Mouse (Mus musculus): Measurements from ENCODE around the gene Ccnd3.

Gene Ccnd3

DNA sequence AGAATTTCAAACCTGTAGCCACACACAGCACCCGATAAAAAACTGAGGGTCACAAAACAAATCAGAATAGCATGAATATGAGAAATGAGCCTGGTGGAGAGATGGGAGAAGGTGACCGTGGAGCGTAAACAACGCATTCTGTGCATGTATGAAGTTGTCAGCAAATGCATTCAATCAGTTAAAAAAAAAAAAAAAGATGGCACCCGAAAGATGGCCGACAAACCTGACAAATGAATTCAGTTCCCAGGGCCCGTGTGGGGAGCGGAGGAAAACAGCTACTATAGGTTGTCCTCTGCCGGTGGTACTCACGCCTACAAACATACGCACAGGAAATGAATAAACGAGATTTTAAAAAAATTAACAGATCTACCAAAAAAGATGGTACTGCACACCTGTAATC is 40.3 kb downstream of the Ccnd3 start:
- DNase-seq (ENCODE audit: low spot score in 2 of 2) = no peak

DNA sequence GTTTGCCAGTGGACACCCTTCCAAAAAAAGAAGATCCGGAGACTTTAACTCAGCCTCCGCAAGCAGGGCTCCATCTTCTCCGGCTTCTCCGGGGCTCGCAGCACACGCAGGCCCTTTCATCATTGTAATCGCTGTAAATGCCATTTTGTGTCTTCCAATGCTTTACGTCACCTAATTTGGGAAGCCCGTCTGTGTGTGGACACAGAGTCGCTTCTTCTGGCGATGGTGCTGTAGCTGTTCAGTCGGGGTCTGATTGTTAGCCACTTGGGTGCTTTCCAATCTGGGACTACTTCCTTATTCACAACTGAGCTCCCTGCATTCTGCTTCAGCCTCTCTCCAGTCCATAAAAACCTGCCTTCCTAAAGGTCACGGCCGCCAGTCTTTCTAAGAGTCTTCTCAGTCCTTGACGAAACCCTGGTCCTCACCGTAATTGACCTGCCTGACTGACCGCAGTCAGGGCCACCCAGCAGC is 41.0 kb downstream of the Ccnd3 start:
- peak in 1 of 2 experiments; percentile 26 for DNase-seq (ENCODE audit: low spot score in 2 of 2)

DNA sequence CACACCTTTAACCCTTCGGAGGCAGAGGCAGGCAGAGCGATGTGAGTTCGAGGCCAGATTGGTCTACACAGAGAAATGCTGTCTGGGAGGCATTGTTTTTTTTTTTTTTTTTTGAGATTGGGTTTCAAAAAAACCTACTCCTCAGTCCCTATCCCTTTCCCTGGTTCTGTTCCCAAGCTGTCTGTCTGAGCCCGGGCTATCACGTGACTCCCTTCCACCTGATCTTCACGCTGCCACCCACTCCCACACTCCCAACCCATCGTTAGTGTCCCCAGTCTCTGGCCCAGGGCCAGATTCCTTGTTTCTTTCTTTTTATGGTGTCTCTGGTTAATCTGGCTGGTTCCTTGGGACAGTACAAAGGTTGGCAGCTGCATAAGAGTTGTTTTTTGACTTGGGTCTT is 46.2 kb downstream of the Ccnd3 start:
- no peak for DNase-seq (ENCODE audit: low spot score in 2 of 2)

DNA sequence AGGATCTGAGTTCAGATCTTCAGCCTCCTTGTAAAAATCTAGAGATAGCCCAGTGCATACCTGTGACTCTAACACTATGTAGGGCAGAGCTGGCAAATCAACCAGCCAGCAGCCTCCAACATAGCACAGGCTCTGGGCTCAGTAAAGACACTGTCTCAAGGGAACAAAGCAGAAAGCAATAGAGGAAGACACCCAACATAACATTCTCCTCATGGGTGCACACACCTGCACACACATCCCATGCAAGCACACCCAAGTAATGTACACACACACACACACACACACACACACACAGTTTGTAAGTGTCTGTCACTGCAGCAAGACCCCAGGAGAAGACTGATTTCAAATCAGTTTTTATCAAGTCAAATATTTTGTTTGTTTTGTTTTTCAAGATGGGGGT is 48.1 kb downstream of the Ccnd3 start:
- DNase-seq (ENCODE audit: low spot score in 2 of 2) = no peak

DNA sequence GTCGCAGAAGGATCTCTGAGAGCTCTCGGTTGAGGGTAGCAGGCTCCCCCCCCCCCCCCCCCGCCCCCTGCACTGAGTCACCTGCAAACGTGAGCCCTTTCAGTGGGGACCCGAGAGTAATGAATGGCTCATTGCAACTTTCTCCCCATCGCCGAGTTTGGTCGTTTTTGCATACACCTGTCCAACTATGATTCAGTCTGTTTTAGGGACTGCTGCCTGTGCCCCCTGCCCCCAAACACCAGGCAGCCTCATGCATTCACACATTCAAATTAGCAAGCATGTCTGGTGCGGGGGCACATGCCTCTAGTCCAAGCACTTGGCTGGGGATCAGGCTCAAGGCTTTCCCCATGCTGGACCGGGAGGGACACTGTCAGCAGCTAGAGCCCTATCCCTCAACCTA is 49.8 kb downstream of the Ccnd3 start:
- DNase-seq (ENCODE audit: low spot score in 2 of 2) = no peak

DNA sequence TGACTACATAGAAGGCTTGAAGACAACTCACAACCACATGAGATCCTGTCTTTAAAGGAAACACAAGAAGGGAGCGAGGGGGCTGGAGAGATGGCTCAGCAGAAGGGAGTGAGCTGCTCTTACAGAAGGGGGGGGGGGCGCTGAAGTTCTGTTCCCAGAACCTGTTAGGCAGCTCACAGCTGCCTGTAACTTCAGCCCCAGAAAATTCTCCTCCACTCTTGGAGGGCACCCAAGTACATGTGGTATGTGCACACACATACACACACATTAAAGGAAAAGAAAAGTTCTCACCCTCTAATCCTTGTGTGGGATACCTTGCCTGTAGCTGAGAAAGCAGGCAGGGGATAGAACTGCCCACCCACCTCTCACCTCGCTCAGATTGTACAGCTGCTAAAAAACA is 52.3 kb downstream of the Ccnd3 start:
- DNase-seq (ENCODE audit: low spot score in 2 of 2) = no peak

DNA sequence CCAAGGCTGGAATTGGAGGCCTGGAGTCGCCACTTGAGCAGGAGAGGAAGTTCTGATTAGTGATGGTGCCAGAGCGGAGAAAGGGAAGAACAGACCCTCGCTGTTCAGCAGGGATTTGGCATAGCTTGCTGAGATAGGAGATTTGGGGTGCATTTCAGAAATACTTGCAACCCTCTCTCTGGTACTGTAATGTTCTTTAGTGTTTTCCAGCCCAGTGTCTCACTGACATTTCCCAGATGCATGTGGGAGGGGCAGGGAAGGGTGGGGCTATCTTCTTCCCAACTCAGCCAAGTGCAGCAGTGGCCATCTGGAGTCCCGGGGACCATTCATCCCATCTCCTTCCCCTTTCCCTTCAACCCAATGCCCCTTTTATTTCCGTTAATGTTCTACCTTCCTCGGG is 54.9 kb downstream of the Ccnd3 start:
- no peak for DNase-seq (ENCODE audit: low spot score in 2 of 2)

DNA sequence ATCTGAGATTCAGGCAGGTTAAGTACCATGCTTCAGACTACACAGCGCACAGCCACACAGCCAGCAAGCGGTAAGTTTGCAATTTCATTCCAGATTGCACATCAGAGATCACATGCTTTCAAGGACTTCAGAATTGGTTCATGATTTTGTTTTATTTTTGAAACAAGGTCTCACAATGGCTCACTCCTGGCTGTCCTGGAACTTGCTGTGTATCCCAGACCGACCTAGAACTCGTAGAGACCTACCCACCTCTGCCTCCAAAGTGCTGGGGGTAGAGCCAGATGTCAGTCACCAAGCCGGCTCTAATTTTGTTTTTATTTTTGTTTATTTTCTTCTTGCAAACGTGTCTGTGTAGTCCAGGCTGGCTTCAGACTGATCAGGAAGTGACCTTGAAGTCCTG is 58.0 kb downstream of the Ccnd3 start:
- no peak for DNase-seq (ENCODE audit: low spot score in 2 of 2)

DNA sequence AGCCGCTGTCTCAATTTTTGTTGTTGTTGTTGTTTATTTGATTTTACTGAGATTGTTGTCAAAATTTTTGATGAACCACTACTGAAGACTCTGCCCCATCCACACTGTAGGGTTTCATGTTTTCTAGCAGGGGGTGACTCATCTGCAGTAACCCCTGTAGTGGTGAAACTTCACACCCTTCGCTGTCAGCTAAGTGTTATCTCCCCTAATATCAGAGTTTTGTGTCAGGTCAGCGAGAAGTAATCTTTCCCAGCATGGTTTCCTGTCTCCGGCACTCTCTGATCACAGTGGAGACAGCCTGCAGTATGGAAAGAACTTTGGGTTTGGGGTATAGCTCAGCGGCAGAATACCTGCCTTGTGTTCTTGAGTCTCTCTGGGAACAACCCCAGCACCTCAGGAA is 59.8 kb downstream of the Ccnd3 start:
- DNase-seq (ENCODE audit: low spot score in 2 of 2) = no peak

DNA sequence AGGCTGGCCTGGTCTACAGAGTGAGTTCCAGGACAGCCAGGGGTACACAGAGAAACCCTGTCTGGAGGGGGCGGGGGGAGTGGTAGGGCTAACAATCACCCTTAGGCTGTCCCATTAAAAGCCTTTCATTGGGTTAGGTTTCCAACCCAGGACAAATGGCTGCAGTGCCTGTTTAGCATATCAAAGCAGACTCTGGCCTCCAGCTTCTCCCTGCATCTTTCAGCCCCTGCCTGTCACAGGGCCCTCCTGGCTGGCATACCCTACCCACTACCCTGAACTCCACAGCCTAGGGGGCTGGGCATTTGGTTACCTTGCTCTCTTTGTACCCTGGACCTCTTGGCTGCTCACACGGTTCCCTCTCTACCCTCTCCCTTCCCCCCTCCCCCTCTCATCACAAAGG is 61.3 kb downstream of the Ccnd3 start:
- no peak for DNase-seq (ENCODE audit: low spot score in 2 of 2)

DNA sequence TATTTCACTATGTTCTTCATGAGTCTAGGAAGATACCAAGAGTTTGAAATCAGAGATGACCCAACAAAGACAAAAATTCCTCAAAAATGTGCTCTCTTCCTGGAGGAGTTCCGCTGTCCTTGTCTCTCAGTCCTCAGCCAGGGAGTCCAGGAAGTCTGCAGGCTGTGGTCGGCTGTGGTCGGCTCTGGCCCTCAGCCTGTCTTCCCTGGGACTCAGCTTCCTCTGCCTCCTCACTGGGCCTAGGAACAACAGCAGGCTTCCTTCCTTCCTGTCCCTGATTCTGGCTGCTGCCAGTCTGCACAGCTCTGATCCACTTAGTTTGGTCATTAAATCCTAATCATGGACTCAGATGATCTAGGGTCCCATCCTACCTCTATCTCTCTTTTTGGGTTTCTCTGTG is 62.4 kb downstream of the Ccnd3 start:
- no peak for DNase-seq (ENCODE audit: low spot score in 2 of 2)

DNA sequence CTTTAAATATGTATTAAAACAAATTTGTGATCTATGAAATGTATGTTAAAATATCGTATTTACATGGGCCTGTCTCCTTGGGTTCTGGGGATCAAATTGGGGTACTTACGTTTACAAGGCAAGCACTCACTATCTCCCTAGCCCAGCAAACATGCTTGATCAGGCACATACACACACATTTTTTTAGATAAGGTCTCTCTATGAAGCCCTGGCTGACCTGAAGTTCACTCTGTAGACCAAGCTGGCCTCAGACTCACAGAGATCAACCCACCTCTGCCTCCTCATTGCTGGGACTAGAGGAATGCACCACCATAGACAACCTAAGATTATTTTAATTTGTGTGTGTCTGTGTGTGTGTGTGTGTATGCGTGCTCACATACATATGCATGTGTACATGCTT is 63.5 kb downstream of the Ccnd3 start:
- DNase-seq (ENCODE audit: low spot score in 2 of 2) = no peak

DNA sequence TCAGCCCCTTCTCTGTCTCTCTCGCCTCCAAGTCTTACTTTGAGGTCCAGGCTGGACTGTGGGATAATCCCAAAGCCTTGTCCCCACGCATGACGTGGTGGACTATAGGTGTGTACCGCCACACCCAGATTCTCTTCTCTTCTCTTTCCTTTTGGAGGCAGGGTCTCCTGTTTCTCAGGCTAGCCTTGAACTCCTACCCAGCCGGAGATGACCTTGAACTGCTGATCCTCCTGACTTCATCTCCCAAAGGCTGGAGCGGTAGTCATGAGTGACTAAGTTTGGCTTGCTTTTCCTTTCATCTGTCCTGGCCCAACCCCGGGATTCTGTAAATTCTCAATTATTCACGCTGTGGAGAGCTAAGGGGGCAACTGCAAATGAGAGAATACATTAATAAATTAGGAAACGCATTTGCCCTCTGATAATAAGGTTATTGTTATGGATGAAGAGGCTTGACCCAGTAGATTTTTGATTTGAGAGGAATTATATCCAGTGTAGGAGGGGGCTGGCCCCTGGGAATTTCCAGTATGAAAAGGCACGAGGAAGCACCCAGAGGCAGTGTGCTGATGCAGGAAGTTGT is 64.2 kb downstream of the Ccnd3 start:
- no peak for DNase-seq (ENCODE audit: low spot score in 2 of 2)

DNA sequence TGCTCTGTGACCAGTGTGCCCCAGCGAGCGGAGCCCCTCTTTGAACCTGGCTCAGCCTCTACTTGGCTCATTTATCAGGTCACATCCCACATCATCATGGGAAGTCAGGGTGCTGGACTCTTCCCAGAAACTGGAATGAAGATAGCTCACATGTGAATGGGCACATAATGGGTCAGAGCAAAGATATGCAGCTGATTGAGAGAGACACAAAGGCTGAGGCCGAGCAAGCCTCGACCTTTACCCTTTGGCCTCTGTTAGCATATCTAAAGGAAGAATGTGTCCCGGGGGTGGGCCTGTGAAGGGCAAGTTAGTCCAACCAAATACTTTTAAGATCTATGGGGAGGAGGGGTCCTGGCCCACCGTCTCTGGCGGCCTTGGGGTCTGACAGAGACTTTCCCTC is 66.8 kb downstream of the Ccnd3 start:
- no peak for DNase-seq (ENCODE audit: low spot score in 2 of 2)

DNA sequence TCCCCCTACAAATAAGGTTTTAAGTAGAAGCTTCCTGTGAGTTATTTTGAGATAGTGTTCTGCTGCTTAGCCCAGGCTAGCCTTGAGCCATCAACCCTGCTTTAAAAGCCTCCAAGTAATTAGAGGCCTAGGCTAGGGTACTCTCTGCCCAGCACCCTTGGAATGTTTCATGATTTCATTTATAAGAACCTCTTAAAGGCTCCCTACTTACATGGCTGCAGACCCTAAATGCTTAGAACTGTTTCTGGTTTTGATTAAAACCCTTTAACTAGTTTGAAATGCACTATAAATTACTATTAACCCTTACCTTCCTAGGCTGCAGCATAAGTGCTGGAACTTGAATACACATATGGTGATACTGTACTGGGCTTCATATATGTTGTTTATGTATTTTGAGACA is 67.6 kb downstream of the Ccnd3 start:
- no peak for DNase-seq (ENCODE audit: low spot score in 2 of 2)

DNA sequence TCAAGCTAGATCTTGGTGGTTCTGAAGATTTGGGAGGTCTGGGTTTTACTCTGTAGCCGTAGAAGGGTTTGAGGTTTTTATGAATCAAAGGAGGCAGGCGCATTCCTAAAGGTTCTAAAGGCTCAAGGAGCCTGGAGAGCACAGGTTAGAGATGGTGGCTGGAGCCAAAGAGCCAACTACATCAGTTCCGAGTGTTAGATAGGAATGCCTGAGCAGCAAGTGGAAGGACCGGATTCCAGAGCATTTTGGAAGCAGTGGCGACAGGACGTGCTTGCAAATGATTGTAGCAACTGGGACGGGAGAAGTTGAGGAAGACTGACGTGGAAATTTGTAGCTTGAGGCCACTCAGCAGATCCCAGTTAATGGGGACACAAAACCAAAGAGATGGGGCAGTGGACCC is 69.2 kb downstream of the Ccnd3 start:
- no peak for DNase-seq (ENCODE audit: low spot score in 2 of 2)

DNA sequence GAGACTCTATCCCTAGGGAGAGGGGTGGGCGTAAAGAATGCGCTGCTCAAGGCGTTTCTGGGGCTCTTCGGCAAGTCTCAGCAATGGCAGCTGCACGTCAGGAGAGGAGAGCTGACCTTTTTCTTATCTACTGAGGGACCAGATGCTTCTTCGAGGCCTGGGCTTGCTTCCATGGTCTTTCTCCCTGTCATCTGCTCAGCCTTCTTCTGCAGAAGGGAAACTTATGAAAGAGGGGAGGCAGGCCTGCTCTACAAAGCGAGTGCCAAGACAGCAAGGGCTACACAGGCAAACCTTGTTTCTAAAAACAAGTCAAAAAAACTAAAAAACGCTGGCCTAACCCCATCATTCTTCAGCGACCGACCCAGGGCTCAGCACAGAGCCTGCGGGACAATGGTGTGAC is 70.0 kb downstream of the Ccnd3 start:
- DNase-seq (ENCODE audit: low spot score in 2 of 2) = no peak

DNA sequence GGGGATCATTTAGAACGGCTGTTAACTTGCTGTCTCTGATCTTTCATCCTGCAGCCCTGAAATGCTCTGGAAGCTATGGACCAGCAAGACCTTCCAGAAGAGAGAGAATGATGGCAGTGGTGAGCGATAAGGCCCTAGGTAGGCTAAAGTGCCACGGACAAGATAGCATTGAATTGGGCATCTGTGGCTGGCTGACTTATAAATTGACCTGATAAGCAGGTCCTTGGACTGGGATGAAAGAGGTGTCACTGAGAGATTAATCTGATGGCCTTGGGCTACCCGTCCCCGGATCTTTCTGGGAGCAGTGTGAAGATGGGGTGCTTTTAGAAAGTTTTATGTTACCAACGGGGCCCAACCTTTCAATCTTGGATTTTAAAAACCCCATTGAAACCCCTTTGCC is 73.8 kb downstream of the Ccnd3 start:
- no peak for DNase-seq (ENCODE audit: low spot score in 2 of 2)

DNA sequence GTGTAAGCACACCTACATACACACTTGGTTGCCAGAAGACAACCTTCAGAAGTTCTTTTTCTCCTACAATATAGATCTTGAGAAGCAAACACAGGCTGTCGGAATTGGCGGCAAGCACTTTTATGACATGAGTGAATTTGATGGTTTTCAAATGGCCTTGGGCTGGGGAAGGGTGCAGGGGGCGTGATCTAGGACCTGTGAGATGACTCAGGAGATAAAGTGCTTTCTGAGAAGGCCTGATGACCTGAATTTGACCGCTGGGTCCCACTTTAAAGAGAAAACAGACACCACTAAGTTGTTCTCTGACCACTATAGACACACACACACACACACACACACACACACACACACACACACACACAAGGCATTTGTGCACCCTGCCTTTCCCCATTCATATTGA is 76.1 kb downstream of the Ccnd3 start:
- no peak for DNase-seq (ENCODE audit: low spot score in 2 of 2)

DNA sequence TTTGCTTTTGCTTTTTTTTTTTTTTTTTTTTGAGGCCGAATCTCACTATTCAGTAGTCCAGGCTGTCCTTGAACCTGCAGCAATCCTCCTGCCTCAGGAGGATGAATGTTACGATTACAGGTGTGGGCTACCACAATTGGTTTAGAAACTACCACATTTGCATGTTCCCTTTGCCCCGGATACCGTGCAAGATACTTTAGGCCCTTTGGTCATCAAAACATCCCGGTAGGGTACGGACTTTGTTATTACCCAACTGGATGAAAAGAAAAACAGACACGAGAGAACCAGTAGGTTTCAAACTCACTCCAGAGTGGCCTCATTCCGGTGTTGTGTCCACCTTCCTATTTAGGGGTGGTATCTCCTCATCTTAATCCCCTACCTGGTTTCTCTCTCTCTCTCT is 83.7 kb downstream of the Ccnd3 start:
- no peak for DNase-seq (ENCODE audit: low spot score in 2 of 2)

DNA sequence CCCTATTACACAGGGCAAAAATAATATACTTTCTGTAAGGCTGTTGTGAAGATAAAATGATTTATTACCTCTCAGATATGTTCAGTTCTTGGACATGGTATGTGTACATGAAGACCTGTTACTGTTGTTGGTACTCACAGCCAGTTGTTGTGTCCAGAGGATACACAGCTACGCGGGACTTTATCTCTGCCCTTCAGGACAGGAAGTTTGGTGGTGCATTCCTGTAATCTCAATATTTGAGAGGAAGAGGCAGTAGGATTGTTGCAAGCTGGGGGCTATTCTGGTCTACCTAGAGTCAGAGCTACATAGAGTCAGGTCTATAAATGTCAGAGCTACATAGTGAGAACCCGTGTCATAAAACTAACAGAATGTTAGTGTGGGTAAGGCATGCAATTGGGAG is 86.2 kb downstream of the Ccnd3 start:
- no peak for DNase-seq (ENCODE audit: low spot score in 2 of 2)

DNA sequence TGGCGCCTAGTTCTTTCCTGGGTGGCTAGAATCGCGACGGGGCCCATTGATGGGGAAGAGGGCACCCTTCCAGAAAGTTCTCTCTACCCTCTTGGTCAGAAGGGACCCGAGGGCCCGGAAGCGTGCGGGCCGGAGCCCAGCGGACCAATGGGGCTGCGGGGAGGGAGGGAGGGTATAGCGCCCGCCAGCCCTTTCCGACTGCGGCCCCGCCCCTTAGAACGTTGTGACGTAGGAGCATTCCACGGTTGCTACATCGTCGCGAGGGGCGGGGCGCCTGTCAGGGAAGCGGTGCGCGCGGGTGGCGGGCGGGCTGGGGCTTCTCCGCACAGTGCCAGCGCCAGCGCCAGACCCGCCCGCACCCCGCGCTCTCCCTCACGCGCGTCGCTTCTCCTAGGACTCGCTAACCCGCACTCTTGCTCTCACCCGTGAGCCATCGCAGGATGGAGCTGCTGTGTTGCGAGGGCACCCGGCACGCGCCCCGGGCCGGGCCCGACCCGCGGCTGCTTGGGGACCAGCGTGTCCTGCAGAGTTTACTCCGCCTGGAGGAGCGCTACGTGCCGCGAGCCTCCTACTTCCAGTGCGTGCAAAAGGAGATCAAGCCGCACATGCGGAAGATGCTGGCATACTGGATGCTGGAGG is 88.5 kb downstream of the Ccnd3 start:
- DNase-seq (ENCODE audit: low spot score in 2 of 2) = peak; percentile 87 to 88

DNA sequence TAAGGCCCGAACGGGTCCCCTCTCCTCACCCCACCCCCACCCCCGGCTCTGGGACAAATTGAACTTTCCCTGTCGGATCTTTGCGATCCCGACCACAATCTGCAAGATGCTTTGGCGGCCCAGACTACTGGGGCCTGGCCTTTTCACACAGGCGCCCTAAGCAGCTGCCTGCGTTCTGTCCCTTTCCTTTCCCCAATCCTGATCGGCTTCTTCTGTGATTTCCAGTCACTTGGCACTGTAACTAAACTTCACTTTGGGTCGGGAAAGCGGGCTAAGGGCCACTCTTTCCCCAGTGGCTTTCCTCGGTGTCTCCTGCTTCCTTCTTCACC is 89.0 kb downstream of the Ccnd3 start:
- peak in 1 of 2 experiments; percentile 19 for DNase-seq (ENCODE audit: low spot score in 2 of 2)

Measured in frontal cortex, postnatal 36 days (tissue).